Mouse (Mus musculus): ENCODE data around the gene Ccp110. TPM values are rescaled to one million over a fixed set of nuclear protein-coding genes. Genes with fewer than 3 reads are reported as not detected.

Gene Ccp110
- polyA plus RNA-seq, 1 experiment from 2014 or later = 33.2 TPM

DNA sequence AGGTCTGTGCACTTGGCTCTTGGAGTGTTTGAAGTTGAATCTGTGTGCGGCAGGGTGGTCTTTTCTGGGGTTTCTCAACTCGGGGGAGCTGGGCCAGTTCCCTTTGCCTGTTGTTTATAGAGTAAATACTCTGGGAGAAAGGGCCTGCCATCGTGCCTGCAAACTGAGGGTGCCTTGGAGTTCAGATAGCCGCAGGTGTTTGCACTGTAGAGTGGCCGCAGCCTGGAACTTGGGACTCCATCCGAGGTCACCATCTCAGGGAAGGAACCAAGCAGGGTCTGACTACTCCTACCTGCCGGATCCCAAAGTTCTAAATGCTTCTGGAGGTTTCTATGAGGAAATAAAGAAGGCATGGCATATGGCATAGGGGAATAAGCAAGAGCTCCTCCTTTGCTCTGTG lies 43.4 kb downstream of the Ccp110 start:
- no peak overlapping the region for H3K4me3 ChIP-seq
- H3K27ac ChIP-seq (replicated peaks) = no peak overlapping the region
- H3K9ac ChIP-seq (replicated peaks) = no peak overlapping the region
- no peaks in the 10 kb centered on the region for H3K9me3 ChIP-seq
- H3K4me2 ChIP-seq (replicated peaks) = no peak overlapping the region
- 86% methylated on average over 7 of the region's 7 CpGs for WGBS
- ATAC-seq (replicated peaks) = no peak
- peaks cover 64% of the 10 kb centered on the region for H3K36me3 ChIP-seq
- H3K27me3 ChIP-seq = no peaks in the 10 kb centered on the region
- no peaks in the 10 kb centered on the region for H3K4me1 ChIP-seq

DNA sequence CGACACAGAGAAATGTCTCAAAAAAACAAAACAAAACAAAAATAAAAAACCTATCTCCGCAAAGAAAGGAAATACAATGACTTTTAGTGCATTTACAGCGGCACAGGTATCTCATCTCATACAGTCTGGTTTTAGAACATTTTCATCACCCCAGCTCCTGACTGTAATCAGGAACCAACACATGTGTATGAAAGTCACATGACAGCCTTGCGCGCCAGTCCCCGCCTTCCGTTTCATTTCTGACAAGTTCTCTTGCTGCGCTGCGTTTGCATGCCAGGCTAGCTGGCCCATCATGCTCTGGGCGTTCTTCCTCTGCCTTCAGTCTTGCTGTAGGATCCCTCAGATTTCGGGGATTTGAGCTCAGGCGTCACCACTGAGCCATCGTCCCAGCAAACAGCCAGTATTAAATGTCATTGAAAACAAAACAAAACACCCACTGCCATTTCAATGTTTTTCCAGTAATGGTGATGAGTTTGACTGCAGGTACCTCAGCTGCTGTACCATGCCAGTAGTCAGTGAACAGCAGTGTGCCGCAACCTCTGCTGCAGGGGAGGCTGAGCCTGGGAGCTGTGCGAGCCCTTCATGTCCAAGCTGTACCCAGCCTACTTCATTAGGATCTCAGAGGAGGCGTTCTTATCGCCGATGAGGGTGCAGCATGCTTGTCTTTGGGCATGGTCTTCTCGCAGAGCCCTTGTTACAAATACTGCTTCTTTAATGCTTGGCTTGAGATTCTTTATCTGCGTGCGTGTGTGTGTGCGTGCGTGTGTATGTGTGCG lies 44.3 kb downstream of the Ccp110 start:
- 91% methylated on average over 24 of the region's 24 CpGs for WGBS
- H3K27me3 ChIP-seq = no peaks in the 10 kb centered on the region
- H3K27ac ChIP-seq (replicated peaks) = no peak overlapping the region
- ATAC-seq (replicated peaks) = no peak
- peaks cover 68% of the 10 kb centered on the region for H3K36me3 ChIP-seq
- H3K4me2 ChIP-seq (replicated peaks) = no peak overlapping the region
- no peaks in the 10 kb centered on the region for H3K9me3 ChIP-seq
- H3K4me3 ChIP-seq = no peak overlapping the region
- H3K9ac ChIP-seq (replicated peaks) = no peak overlapping the region
- H3K4me1 ChIP-seq = no peaks in the 10 kb centered on the region

DNA sequence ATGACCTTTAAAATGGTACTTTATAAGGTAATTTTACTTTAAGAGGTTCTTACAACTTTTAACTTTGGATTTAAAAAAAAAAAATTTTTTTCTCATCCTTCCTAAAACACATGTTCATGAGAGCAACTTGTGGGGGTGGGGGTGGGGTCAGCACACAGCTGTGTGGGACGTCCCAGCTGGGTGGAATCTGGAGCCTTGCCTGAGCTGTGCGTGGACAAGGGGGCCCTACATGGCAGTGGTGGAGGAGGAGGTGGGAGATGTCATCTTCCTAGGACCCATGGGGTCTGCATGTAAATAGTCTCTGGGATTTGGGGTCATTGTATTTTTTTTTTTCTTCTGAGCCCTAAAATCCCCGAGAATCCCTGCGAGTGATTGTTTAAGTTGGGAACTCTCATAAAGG lies 46.0 kb downstream of the Ccp110 start:
- ATAC-seq (replicated peaks) = no peak
- Histone ChIP-seq H3K36me3 (peaks cover 66% of the 10 kb centered on the region), H3K27ac (replicated peaks) (no peak overlapping the region), H3K4me1 (no peaks in the 10 kb centered on the region), H3K4me2 (replicated peaks) (no peak overlapping the region), H3K27me3 (no peaks in the 10 kb centered on the region), H3K9me3 (no peaks in the 10 kb centered on the region), H3K4me3 (no peak overlapping the region), H3K9ac (replicated peaks) (no peak overlapping the region)
- 81% methylated on average over 4 of the region's 4 CpGs for WGBS

DNA sequence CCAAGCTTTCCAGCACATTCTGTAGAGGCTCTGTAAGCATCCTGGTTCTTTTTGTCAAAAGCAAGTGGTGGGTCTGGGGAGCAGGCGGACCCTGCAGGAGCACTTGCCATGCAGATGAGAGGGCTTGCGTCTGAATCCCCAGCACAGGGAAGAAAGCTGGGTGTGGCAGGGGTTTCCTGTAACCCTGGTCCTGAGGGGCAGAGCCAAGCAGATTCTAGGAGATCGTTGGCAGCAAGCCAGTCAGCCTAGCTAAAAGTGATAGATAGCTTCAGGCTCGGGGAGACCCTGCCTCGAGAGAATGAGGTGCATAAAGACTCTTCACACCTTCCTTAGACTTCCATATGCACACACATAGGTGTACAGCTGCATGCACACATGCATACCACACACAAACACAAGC lies 47.0 kb downstream of the Ccp110 start:
- Histone ChIP-seq H3K27ac (replicated peaks) (no peak overlapping the region), H3K4me1 (no peaks in the 10 kb centered on the region), H3K9ac (replicated peaks) (no peak overlapping the region), H3K27me3 (no peaks in the 10 kb centered on the region), H3K36me3 (peaks cover 68% of the 10 kb centered on the region), H3K4me3 (no peak overlapping the region), H3K9me3 (no peaks in the 10 kb centered on the region), H3K4me2 (replicated peaks) (no peak overlapping the region)
- no peak for ATAC-seq (replicated peaks)
- 58% methylated on average over 5 of the region's 5 CpGs for WGBS

DNA sequence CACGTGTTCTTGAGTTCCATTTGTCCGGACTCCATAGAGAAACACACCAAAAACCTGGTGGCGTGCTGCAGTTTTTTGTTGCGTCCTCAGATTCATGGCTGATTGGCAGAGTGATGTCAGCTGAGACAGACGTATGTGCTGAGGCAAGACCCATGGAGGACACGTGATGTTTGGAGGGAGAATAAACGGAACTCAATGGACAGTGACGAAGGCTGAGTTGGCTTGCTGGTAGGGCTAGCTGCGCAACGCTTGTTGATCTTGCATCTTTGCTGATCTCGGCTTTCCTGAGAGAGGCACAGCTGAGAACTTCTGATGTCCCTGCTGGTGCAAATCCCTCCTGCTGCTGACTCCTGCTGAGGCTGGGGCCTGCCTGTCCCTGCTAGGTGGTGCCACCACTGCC lies 51.6 kb downstream of the Ccp110 start:
- Histone ChIP-seq H3K4me3 (no peak overlapping the region), H3K9me3 (no peaks in the 10 kb centered on the region), H3K4me1 (peaks cover 5% of the 10 kb centered on the region), H3K9ac (replicated peaks) (no peak overlapping the region), H3K27me3 (no peaks in the 10 kb centered on the region), H3K36me3 (peaks cover 45% of the 10 kb centered on the region), H3K4me2 (replicated peaks) (no peak overlapping the region), H3K27ac (replicated peaks) (no peak overlapping the region)
- ATAC-seq (replicated peaks) = no peak
- 92% methylated on average over 11 of the region's 11 CpGs for WGBS

DNA sequence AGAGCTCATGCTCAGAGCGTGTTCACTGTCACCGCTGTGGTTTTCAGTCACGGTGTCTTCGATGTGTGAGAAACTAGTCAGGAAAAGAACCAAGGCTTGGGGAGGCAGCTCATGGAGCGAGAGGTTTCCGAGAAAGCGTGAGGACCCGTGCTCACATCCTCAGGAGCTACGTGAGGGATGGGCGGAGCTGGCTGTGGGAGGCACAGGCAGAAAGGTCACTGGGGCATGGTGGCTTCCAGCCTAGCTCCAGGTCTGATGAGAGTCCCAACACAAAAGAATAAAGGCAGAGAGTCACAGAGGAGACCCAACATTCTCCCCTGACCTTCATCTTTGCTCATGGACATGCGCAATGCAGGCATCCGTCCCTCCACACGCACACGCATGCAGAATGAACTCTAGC lies 52.4 kb downstream of the Ccp110 start:
- ATAC-seq (replicated peaks) = no peak
- Histone ChIP-seq H3K27me3 (no peaks in the 10 kb centered on the region), H3K4me2 (replicated peaks) (no peak overlapping the region), H3K36me3 (peaks cover 44% of the 10 kb centered on the region), H3K9me3 (no peaks in the 10 kb centered on the region), H3K27ac (replicated peaks) (no peak overlapping the region), H3K9ac (replicated peaks) (no peak overlapping the region), H3K4me1 (peaks cover 5% of the 10 kb centered on the region), H3K4me3 (no peak overlapping the region)
- 92% methylated on average over 14 of the region's 14 CpGs for WGBS

DNA sequence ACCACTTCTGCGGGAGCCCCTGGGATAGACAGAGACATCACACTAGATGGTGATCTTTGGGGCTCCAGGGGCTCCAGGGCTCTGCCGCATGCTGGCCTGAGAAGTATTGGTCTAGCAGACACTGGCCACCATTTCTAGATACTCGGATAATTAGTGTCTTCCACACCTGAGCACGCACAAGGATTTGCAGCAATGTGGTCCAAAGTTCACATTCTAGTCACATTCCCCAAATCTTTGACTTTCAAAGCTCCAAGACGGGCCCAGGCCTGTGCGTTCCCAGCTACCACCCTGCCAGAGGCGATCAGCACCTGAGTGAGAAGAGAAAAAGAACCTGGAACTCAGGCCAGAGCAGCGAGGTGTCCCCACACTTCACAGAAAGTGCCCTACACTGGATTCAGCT lies 53.3 kb downstream of the Ccp110 start:
- Histone ChIP-seq H3K9ac (replicated peaks) (no peak overlapping the region), H3K27me3 (no peaks in the 10 kb centered on the region), H3K4me1 (peaks cover 5% of the 10 kb centered on the region), H3K27ac (replicated peaks) (no peak overlapping the region), H3K36me3 (peaks cover 37% of the 10 kb centered on the region), H3K9me3 (no peaks in the 10 kb centered on the region), H3K4me2 (replicated peaks) (no peak overlapping the region), H3K4me3 (no peak overlapping the region)
- 73% methylated on average over 8 of the region's 8 CpGs for WGBS
- 0 out of 2 replicates have a peak, but pooled peaks have one; percentile 33 for ATAC-seq (replicated peaks)

DNA sequence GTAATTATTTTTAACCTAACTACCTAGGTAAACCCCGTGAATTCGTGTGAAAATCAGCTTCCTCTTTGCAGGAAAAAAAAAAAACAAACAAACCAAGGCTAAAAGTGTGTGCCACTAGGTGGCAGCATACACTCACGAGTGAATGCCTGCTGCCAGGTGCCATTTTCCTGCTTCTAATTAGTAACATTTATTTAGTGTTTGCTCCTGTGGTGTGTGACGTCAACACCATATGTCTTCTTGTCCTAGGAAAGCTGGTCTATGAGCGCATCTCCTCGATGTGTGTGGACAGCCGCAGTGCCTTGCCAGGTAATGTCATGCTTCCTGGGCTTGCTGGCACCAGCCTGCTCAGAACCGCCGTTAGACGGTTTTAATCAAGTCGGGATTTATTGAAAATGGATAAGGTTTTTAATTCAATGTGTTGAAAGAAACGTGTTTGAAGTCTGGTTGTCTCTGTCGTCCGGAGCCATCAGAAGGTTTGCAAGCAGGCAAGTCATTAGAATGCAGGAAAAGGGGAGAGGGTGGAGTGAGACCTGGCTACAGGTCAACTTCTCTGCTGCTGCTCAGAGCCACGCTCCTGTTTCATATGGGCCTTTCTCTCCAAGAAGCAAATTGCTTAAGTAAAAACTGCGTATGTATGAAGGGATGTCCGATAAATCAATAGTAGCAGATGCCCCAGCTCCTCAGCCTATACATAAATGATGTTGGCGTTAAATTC lies 53.9 kb downstream of the Ccp110 start:
- Histone ChIP-seq H3K36me3 (peaks cover 33% of the 10 kb centered on the region), H3K27me3 (no peaks in the 10 kb centered on the region), H3K27ac (replicated peaks) (peak overlapping the region; percentile 16; the same call in 1 of the 2 replicates), H3K4me3 (no peak overlapping the region), H3K9me3 (no peaks in the 10 kb centered on the region), H3K4me1 (peaks cover 5% of the 10 kb centered on the region), H3K9ac (replicated peaks) (no peak overlapping the region), H3K4me2 (replicated peaks) (peak overlapping the region; percentile 17; the same call in 1 of the 2 replicates)
- peak; percentile 77 for ATAC-seq (replicated peaks)
- 34% methylated on average over 18 of the region's 18 CpGs for WGBS

DNA sequence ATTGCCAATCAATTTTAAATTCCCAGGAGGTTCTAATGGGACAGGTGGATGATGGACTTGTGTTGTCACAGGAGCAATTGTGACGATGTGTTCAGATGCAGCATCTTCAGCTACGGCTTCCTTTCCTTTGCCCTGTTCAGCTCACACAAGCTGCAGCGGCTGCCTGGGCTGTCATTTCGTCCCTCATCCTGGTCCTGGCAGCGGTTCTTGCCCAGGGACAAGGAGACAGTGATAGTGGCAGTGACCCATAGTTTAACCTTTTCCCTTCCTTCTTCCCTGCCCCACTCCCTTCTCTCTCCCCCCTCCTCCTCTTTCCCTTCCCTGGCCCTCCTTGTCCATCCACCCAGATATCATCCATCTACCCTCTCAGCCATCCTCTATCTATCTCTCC lies 54.5 kb downstream of the Ccp110 start:
- H3K4me2 ChIP-seq (replicated peaks) = no peak overlapping the region
- WGBS = 83% methylated on average over 5 of the region's 5 CpGs
- 0 out of 2 replicates have a peak, but pooled peaks have one; percentile 8 for ATAC-seq (replicated peaks)

DNA sequence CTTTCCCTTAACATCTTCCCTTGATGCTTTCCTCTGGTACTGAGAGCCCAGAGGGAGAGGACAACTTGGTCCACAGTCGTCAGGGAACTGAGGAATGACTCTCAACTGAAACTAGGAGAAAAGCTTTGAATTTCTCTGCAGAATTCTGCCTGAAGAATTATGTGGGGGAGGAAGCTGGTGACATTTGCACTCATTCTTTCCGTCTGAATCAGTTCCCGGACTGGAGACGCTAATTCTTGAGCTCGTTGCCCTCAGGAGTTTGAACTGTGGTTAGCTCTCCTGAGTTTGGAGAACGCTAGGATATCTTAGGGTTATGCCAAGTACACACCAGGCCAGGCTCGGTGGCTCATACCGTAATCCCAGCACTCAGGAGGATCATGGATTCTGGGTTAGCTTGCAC lies 56.9 kb downstream of the Ccp110 start:
- H3K4me1 ChIP-seq = peaks cover 5% of the 10 kb centered on the region
- no peak overlapping the region for H3K27ac ChIP-seq (replicated peaks)
- 85% methylated on average over 8 of the region's 8 CpGs for WGBS
- no peak overlapping the region for H3K4me2 ChIP-seq (replicated peaks)
- no peak overlapping the region for H3K4me3 ChIP-seq
- no peak overlapping the region for H3K9ac ChIP-seq (replicated peaks)
- no peaks in the 10 kb centered on the region for H3K27me3 ChIP-seq
- H3K9me3 ChIP-seq = no peaks in the 10 kb centered on the region
- peaks cover 9% of the 10 kb centered on the region; the same call in 1 of the 2 replicates for H3K36me3 ChIP-seq
- ATAC-seq (replicated peaks) = no peak

More for the DNA sequence above, 54.5 kb downstream of the Ccp110 start:
- Histone ChIP-seq H3K36me3 (peaks cover 27% of the 10 kb centered on the region), H3K27me3 (no peaks in the 10 kb centered on the region), H3K9me3 (no peaks in the 10 kb centered on the region), H3K27ac (replicated peaks) (no peak overlapping the region), H3K4me1 (peaks cover 5% of the 10 kb centered on the region), H3K9ac (replicated peaks) (no peak overlapping the region), H3K4me3 (no peak overlapping the region)

DNA sequence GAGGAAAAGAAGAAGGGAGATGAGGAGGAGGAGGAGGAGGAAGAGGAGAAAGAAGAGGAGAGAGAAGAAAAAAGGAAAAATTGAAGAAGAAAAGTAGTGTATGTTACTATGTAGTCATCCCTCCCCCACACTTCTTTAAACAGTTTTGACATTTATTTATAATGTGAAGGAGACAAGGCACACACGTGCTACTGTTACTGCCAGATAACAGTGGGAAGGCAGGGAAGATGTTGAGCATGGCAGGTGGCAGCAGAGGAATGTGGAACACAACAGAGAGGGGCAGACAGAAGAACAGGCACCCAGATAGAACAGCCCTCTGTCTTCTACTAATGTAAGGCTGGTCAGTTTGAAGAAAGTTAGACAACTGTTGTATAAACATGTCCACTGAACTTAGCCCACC lies 57.3 kb downstream of the Ccp110 start:
- no peaks in the 10 kb centered on the region for H3K9me3 ChIP-seq
- WGBS = 52% methylated on average over 1 of the region's 1 CpGs

DNA sequence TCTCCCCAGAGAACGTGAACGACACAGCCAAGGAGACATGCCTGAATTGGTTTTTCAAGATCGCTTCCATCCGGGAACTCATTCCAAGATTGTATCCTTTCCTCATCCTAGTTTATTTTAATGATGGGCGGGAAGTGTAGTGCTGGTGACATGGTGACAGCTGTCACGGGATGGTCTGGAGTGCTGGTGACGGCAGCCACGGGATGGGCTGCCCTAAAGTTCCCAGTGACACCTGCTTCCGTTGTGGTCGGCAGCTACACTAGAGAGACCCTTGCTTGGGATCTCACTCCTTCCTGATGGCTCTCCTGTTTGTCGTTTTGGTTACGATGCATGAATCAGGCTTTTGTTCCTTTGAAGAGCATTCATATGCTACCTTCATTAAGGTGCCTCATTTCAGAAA lies 60.7 kb downstream of the Ccp110 start:
- H3K9ac ChIP-seq (replicated peaks) = no peak overlapping the region
- 78% methylated on average over 12 of the region's 12 CpGs for WGBS
- no peaks in the 10 kb centered on the region for H3K9me3 ChIP-seq
- no peak for ATAC-seq (replicated peaks)
- no peak overlapping the region for H3K4me3 ChIP-seq
- peaks cover 20% of the 10 kb centered on the region; the same call in 1 of the 2 replicates for H3K36me3 ChIP-seq
- no peak overlapping the region for H3K4me2 ChIP-seq (replicated peaks)
- no peaks in the 10 kb centered on the region for H3K27me3 ChIP-seq
- no peak overlapping the region for H3K27ac ChIP-seq (replicated peaks)
- peaks cover 21% of the 10 kb centered on the region for H3K4me1 ChIP-seq

More for the DNA sequence above, 57.3 kb downstream of the Ccp110 start:
- no peaks in the 10 kb centered on the region for H3K27me3 ChIP-seq
- H3K4me1 ChIP-seq = peaks cover 5% of the 10 kb centered on the region
- H3K4me3 ChIP-seq = no peak overlapping the region
- ATAC-seq (replicated peaks) = no peak
- peaks cover 6% of the 10 kb centered on the region; the same call in 1 of the 2 replicates for H3K36me3 ChIP-seq
- no peak overlapping the region for H3K27ac ChIP-seq (replicated peaks)
- no peak overlapping the region for H3K4me2 ChIP-seq (replicated peaks)
- H3K9ac ChIP-seq (replicated peaks) = no peak overlapping the region
